17 mouse cellular contexts compared by ENCODE assay signal in the genomic region with DNA sequence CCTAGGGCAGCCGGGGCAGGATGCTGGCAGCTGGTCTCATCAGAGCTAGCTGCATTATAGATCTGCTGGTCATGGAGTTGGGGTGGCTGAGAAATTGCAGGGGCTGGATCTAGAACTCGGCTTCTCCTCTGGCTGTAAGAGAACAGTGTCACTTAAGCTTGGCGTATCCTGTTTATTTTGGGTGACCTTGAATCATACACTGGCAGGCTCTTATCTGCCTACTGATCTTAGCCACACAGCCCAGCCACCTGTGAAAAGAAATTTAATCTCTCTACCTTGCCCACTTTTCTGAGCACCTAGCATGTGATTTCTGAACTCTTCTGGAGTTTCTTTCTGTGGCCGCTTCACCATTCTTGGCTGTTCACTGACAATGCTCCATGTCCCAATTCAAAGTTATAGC. TPM values are rescaled to one million over a fixed set of nuclear protein-coding genes. Genes with fewer than 3 reads are reported as not detected.
DNase-seq lines count a peak whose midpoint lies in the region; ATAC-seq and TF ChIP-seq lines count a peak whose summit lies in the region.
"Had no signal": no experiment of that assay in that cellular context is flagged by ENCODE, and none has a peak within 500 bp of the region (broad histone marks: within the 10 kb centered on the region; RNA-seq: fewer than 3 reads in every experiment).

No protein-coding gene starts in this region.

- ATAC-seq in lung, postnatal 0 days: peak; percentile 16; the same call in 1 of the 2 replicates
- peak; percentile 48; the same call in 1 of the 2 replicates for ATAC-seq in stomach, postnatal 0 days (ENCODE audit: low FRiP score, low TSS enrichment)
- ATAC-seq: forebrain, embryonic 15.5 days; midbrain, embryonic 16.5 days had no signal

- TF ChIP-seq POLR2A in kidney, adult 2 months (IDR thresholded peaks at IDR 0.05; ENCODE audit: low read depth, low read length): no peak

- peaks cover 8% of the 10 kb centered on the region for H3K36me3 ChIP-seq in kidney, adult 2 months (ENCODE audit: control insufficient read depth, insufficient read depth, low read length)
- H3K36me3 ChIP-seq in lung, postnatal 0 days (ENCODE audit: insufficient read depth, low read length): peaks cover 12% of the 10 kb centered on the region
- H3K36me3 ChIP-seq in stomach, postnatal 0 days (ENCODE audit: control insufficient read depth, insufficient read depth, low read length): peaks cover 11% of the 10 kb centered on the region; the same call in 1 of the 2 replicates

- H3K27ac ChIP-seq in kidney, adult 2 months (ENCODE audit: insufficient read depth, low read depth, low read length): no peak overlapping the region
- no peak overlapping the region for H3K27ac ChIP-seq in lung, postnatal 0 days (ENCODE audit: low read length)
- no peak overlapping the region for H3K27ac ChIP-seq in stomach, postnatal 0 days (replicated peaks)
- H3K27ac ChIP-seq: embryonic facial prominence, embryonic 10.5 days; forebrain, embryonic 15.5 days; hindbrain, embryonic 12.5 days; limb, embryonic 12.5 days had no signal

- no peak for TF ChIP-seq CTCF in kidney, adult 2 months (conservative IDR thresholded peaks at IDR 0.05; ENCODE audit: insufficient read depth, insufficient read length, low read depth, low read length)
- no peak for TF ChIP-seq CTCF in lung, postnatal 0 days (IDR thresholded peaks at IDR 0.05)
- no peak for TF ChIP-seq CTCF in stomach, postnatal 0 days (IDR thresholded peaks at IDR 0.05; ENCODE audit: low read depth)

- TF ChIP-seq EP300 in lung, postnatal 0 days (IDR thresholded peaks at IDR 0.05): no peak
- no peak for TF ChIP-seq EP300 in stomach, postnatal 0 days (optimal IDR thresholded peaks at IDR 0.05)

- no peak overlapping the region for H3K4me3 ChIP-seq in kidney, adult 2 months (ENCODE audit: insufficient read depth, low read depth, low read length)
- no peak overlapping the region for H3K4me3 ChIP-seq in lung, postnatal 0 days (ENCODE audit: low read depth, low read length)
- H3K4me3 ChIP-seq in stomach, postnatal 0 days (ENCODE audit: low read depth, low read length): no peak overlapping the region
- H3K4me3 ChIP-seq: embryonic facial prominence, embryonic 10.5 days; erythroblast, embryonic 14.5 days; forebrain, embryonic 15.5 days; hindbrain, embryonic 12.5 days; limb, embryonic 12.5 days had no signal

- WGBS in kidney, adult 2 months: 68% methylated on average over 4 of the region's 4 CpGs
- 36% methylated on average over 4 of the region's 4 CpGs for WGBS in lung, postnatal 0 days
- 55% methylated on average over 4 of the region's 4 CpGs for WGBS in stomach, postnatal 0 days

- no peaks in the 10 kb centered on the region for H3K9me3 ChIP-seq in lung, postnatal 0 days (ENCODE audit: low read length)
- no peaks in the 10 kb centered on the region for H3K9me3 ChIP-seq in stomach, postnatal 0 days (ENCODE audit: control insufficient read depth, low read length)
- H3K9me3 ChIP-seq: embryonic facial prominence, embryonic 10.5 days; forebrain, embryonic 15.5 days; hindbrain, embryonic 12.5 days; limb, embryonic 12.5 days had no signal

- no peaks in the 10 kb centered on the region for H3K27me3 ChIP-seq in kidney, adult 2 months (replicated peaks; ENCODE audit: control insufficient read depth, insufficient read depth, low read length)
- no peaks in the 10 kb centered on the region for H3K27me3 ChIP-seq in lung, postnatal 0 days (replicated peaks; ENCODE audit: insufficient read depth, low read length)
- no peaks in the 10 kb centered on the region for H3K27me3 ChIP-seq in stomach, postnatal 0 days (ENCODE audit: control insufficient read depth, insufficient read depth, low read length)
- H3K27me3 ChIP-seq: forebrain, embryonic 15.5 days; hindbrain, embryonic 12.5 days; limb, embryonic 12.5 days had no signal

- H3K4me2 ChIP-seq in lung, postnatal 0 days (replicated peaks; ENCODE audit: low read depth, low read length): no peak overlapping the region
- no peak overlapping the region for H3K4me2 ChIP-seq in stomach, postnatal 0 days (replicated peaks; ENCODE audit: low read depth)
- H3K4me2 ChIP-seq: forebrain, embryonic 15.5 days; hindbrain, embryonic 12.5 days; limb, embryonic 12.5 days had no signal

- DNase-seq in kidney, adult 2 months: peak; percentile 14
- DNase-seq in kidney, adult 18-20 months: no peak
- peak; percentile 12 for DNase-seq in lung, postnatal 0 days (ENCODE audit: low spot score)
- DNase-seq in lung, adult 18-20 months: no peak
- DNase-seq in induced T-regulatory cell, adult 2 months (ENCODE audit: low read depth): peak; percentile 15
- no peak for DNase-seq in stomach, postnatal 0 days (ENCODE audit: low spot score)
- DNase-seq in frontal cortex, postnatal 25 days (ENCODE audit: low spot score in 2 of 2): no peak
- DNase-seq: adrenal gland, adult 8-10 months; cerebellum, adult 11 months; cerebellum, postnatal 25 days; thymus, adult 2 months had no signal

- H3K4me1 ChIP-seq in kidney, adult 2 months (ENCODE audit: control insufficient read depth, insufficient read depth, low read length): no peaks in the 10 kb centered on the region
- no peaks in the 10 kb centered on the region for H3K4me1 ChIP-seq in lung, postnatal 0 days (ENCODE audit: insufficient read depth, low read depth, low read length)
- no peaks in the 10 kb centered on the region for H3K4me1 ChIP-seq in stomach, postnatal 0 days (replicated peaks; ENCODE audit: control insufficient read depth, insufficient read depth)
- H3K4me1 ChIP-seq: embryonic facial prominence, embryonic 10.5 days; forebrain, embryonic 15.5 days; hindbrain, embryonic 12.5 days; limb, embryonic 12.5 days had no signal

- no peak overlapping the region for H3K9ac ChIP-seq in lung, postnatal 0 days (replicated peaks; ENCODE audit: low read depth)
- no peak overlapping the region for H3K9ac ChIP-seq in stomach, postnatal 0 days (ENCODE audit: low read length)
- H3K9ac ChIP-seq: forebrain, embryonic 15.5 days; hindbrain, embryonic 12.5 days; limb, embryonic 12.5 days had no signal

RNA-seq across cellular contexts. Expression of a gene that starts 30.8 kb away (rescaled TPM):
- polyA plus RNA-seq in kidney, adult 2 months (2012; rRNA removed): 30.6 and 32.8 TPM in 2 replicates
- polyA plus RNA-seq in lung, postnatal 0 days (2015; fragmentation: Nextera tagmentation; extraction: Ambion mirVana): 58.1 and 62.9 TPM in 2 replicates
- 95.7 and 98.0 TPM in 2 replicates for polyA plus RNA-seq in stomach, postnatal 0 days (2015; fragmentation: Nextera tagmentation; extraction: Ambion mirVana)

Comparison
In these comparisons a context has a peak if more than half of its experiments do, and no peak if none do; other contexts are left out.
1. DNase-seq: peak in kidney, adult 2 months (single experiment), lung, postnatal 0 days (single experiment) and induced T-regulatory cell, adult 2 months (single experiment); none in kidney, adult 18-20 months (single experiment), lung, adult 18-20 months (0 of 2), stomach, postnatal 0 days (single experiment) and frontal cortex, postnatal 25 days (0 of 2).